Mouse (Mus musculus) heart, embryonic 15.5 days (tissue): ENCODE data around the gene Adgrf1. TPM values are rescaled to one million over a fixed set of nuclear protein-coding genes. Genes with fewer than 3 reads are reported as not detected.
A peak's percentile ranks its signal among the peaks of the same experiment; 100 is the strongest.
"Not testable (repeated sequence)": the region's sequence is repeated elsewhere in the genome, so short reads cannot be mapped to it uniquely, and the experiment has no call there.

ENCODE experiments used
- ATAC-seq: fragments of 200-750 bp; cut with Nextera tagmentation; replicated peaks from 2 replicates; pipeline ENCODE4 v1.8.0; 2017; ENCODE audit warnings: low read depth, moderate TSS enrichment; ENCODE audit not compliant: insufficient number of reproducible peaks, insufficient read depth, low FRiP score
- H3K27ac ChIP-seq: fragments of 300-500 bp; sonication (generic); 2 replicates; pipeline ENCODE4 v1.5.1; 2015; ENCODE audit warnings: mild to moderate bottlenecking, inconsistent platforms
- H3K27me3 ChIP-seq: fragments of 300-500 bp; sonication (generic); 2 replicates; pipeline ENCODE4 v1.6.1; 2015; ENCODE audit warnings: inconsistent platforms
- H3K36me3 ChIP-seq: fragments of 300-500 bp; sonication (generic); 2 replicates; pipeline ENCODE4 v1.6.1; 2015; ENCODE audit warnings: mild to moderate bottlenecking, inconsistent platforms
- H3K4me1 ChIP-seq: fragments of 300-500 bp; sonication (generic); replicated peaks from 2 replicates; pipeline ENCODE4 v1.6.1; 2015; ENCODE audit warnings: inconsistent platforms
- H3K4me2 ChIP-seq: fragments of 300-500 bp; sonication (generic); 2 replicates; pipeline ENCODE4 v1.6.1; 2015; ENCODE audit warnings: inconsistent platforms, mild to moderate bottlenecking, moderate library complexity
- H3K4me3 ChIP-seq: fragments of 300-500 bp; sonication (generic); 2 replicates; pipeline ENCODE4 v1.5.1; 2015; ENCODE audit warnings: mild to moderate bottlenecking, inconsistent platforms
- H3K9ac ChIP-seq: fragments of 300-500 bp; sonication (generic); 2 replicates; pipeline ENCODE4 v1.6.1; 2015; ENCODE audit warnings: mild to moderate bottlenecking, inconsistent platforms
- H3K9me3 ChIP-seq: fragments of 300-500 bp; sonication (generic); replicated peaks from 2 replicates; pipeline ENCODE4 v1.6.1; 2016; ENCODE audit warnings: inconsistent platforms
- WGBS: fragments of 180-500 bp; shearing (Covaris S2); methylation state at CpG from one replicate; pipeline ENCODE4 v1.1.7; 2015; ENCODE audit warnings: mixed read lengths; 5-methylcytosine and 5-hydroxymethylcytosine counted together
- polyA plus RNA-seq: library from polyadenylated mRNA; unstranded; fragments of >200 nt; fragmentation: Nextera tagmentation; extraction: Ambion mirVana; gene quantifications from 2 replicates; pipeline ENCODE4 v1.2.1, GENCODE M21; 2015

Gene Adgrf1
- polyA plus RNA-seq, 1 experiment from 2014 or later = not detected

- Histone ChIP-seq H3K27me3 (no peaks in the 10 kb centered on the region), H3K36me3 (no peaks in the 10 kb centered on the region), H3K9me3 (no peaks in the 10 kb centered on the region), H3K4me2 (no peak overlapping the region), H3K9ac (no peak overlapping the region), H3K27ac (no peak overlapping the region), H3K4me3 (no peak overlapping the region), H3K4me1 (peaks cover 24% of the 10 kb centered on the region)
- no peak for ATAC-seq
- WGBS = 44% methylated on average over 7 of the region's 7 CpGs
These were observed 59.6 kb downstream of the Adgrf1 start for GRCm38 (mm10) chr17:43329761-43330183.

- H3K27me3 ChIP-seq = no peaks in the 10 kb centered on the region
- H3K4me3 ChIP-seq = no peak overlapping the region
- peaks cover 10% of the 10 kb centered on the region for H3K4me1 ChIP-seq
- H3K4me2 ChIP-seq = no peak overlapping the region
- no peak for ATAC-seq
- no peak overlapping the region for H3K27ac ChIP-seq
- no peaks in the 10 kb centered on the region for H3K9me3 ChIP-seq
- WGBS = 55% methylated on average over 5 of the region's 5 CpGs
- no peaks in the 10 kb centered on the region for H3K36me3 ChIP-seq
- no peak overlapping the region for H3K9ac ChIP-seq
These were observed 62.6 kb downstream of the Adgrf1 start for GRCm38 (mm10) chr17:43332686-43333085.

GRCm38 (mm10) chr17:43334074-43334473 is 63.9 kb downstream of the Adgrf1 start:
- 0 out of 2 replicates have a peak, but pooled peaks have one; percentile 23 for ATAC-seq
- Histone ChIP-seq H3K4me3 (no peak overlapping the region), H3K9ac (no peak overlapping the region), H3K4me2 (no peak overlapping the region), H3K27ac (0 out of 2 replicates have a peak overlapping the region, but pooled peaks have one; percentile 18), H3K9me3 (no peaks in the 10 kb centered on the region), H3K4me1 (peaks cover 6% of the 10 kb centered on the region), H3K36me3 (no peaks in the 10 kb centered on the region), H3K27me3 (no peaks in the 10 kb centered on the region)
- 58% methylated on average over 9 of the region's 9 CpGs for WGBS

- H3K27me3 ChIP-seq = no peaks in the 10 kb centered on the region
- no peaks in the 10 kb centered on the region for H3K9me3 ChIP-seq
- H3K9ac ChIP-seq = no peak overlapping the region
- H3K4me1 ChIP-seq = no peaks in the 10 kb centered on the region; the same call in 1 of the 2 replicates
- 76% methylated on average over 2 of the region's 2 CpGs for WGBS
- no peak for ATAC-seq
- no peak overlapping the region for H3K27ac ChIP-seq
- no peak overlapping the region for H3K4me2 ChIP-seq
- no peak overlapping the region for H3K4me3 ChIP-seq
- no peaks in the 10 kb centered on the region for H3K36me3 ChIP-seq
These were observed 67.5 kb downstream of the Adgrf1 start for GRCm38 (mm10) chr17:43337643-43338042.

- Histone ChIP-seq H3K4me3 (no peak overlapping the region), H3K36me3 (no peaks in the 10 kb centered on the region), H3K4me2 (no peak overlapping the region), H3K9me3 (no peaks in the 10 kb centered on the region), H3K9ac (no peak overlapping the region), H3K4me1 (no peaks in the 10 kb centered on the region), H3K27ac (no peak overlapping the region), H3K27me3 (no peaks in the 10 kb centered on the region)
- no peak for ATAC-seq
- WGBS = 76% methylated on average over 3 of the region's 3 CpGs
These were observed 68.2 kb downstream of the Adgrf1 start for GRCm38 (mm10) chr17:43338279-43338678.

GRCm38 (mm10) chr17:43346499-43346898 is 76.4 kb downstream of the Adgrf1 start:
- H3K9me3 ChIP-seq, H3K4me1 ChIP-seq, H3K27me3 ChIP-seq, H3K4me3 ChIP-seq, H3K9ac ChIP-seq, ATAC-seq, H3K4me2 ChIP-seq, H3K36me3 ChIP-seq, H3K27ac ChIP-seq: not testable (repeated sequence)
- 91% methylated on average over 2 of the region's 2 CpGs for WGBS

- Histone ChIP-seq H3K36me3 (no peaks in the 10 kb centered on the region), H3K4me3 (no peak overlapping the region), H3K9ac (no peak overlapping the region), H3K27me3 (peaks cover 5% of the 10 kb centered on the region; the same call in 1 of the 2 replicates), H3K4me1 (peaks cover 24% of the 10 kb centered on the region), H3K4me2 (no peak overlapping the region), H3K27ac (no peak overlapping the region), H3K9me3 (no peaks in the 10 kb centered on the region)
- 27% methylated on average over 9 of the region's 9 CpGs for WGBS
- no peak for ATAC-seq
These were observed 87.9 kb downstream of the Adgrf1 start for GRCm38 (mm10) chr17:43357902-43358539.

- no peaks in the 10 kb centered on the region for H3K9me3 ChIP-seq
- H3K4me3 ChIP-seq = peak within 1 kb of the TSS; percentile 43
- WGBS = 30% methylated on average over 16 of the region's 16 CpGs
- H3K9ac ChIP-seq = peak within 1 kb of the TSS; percentile 38
- ATAC-seq = 0 out of 2 replicates have a peak, but pooled peaks have one; percentile 49
- H3K27me3 ChIP-seq = peaks cover 5% of the 10 kb centered on the region; the same call in 1 of the 2 replicates
- H3K4me1 ChIP-seq = peaks cover 27% of the 10 kb centered on the region
- peak within 1 kb of the TSS; percentile 72 for H3K27ac ChIP-seq
- no peaks in the 10 kb centered on the region for H3K36me3 ChIP-seq
- H3K4me2 ChIP-seq = peak within 1 kb of the TSS; percentile 49
These were observed 89.9 kb downstream of the Adgrf1 start, which contains the start of gene Adgrf5 for GRCm38 (mm10) chr17:43359826-43360619. Gene Adgrf5 (plus strand): TSS chr17:43360451.

- H3K36me3 ChIP-seq = no peaks in the 10 kb centered on the region
- no peak for ATAC-seq
- peak overlapping the region; percentile 43 for H3K4me3 ChIP-seq
- 66% methylated on average over 11 of the region's 11 CpGs for WGBS
- peaks cover 5% of the 10 kb centered on the region; the same call in 1 of the 2 replicates for H3K27me3 ChIP-seq
- H3K9ac ChIP-seq = no peak overlapping the region
- H3K27ac ChIP-seq = peak overlapping the region; percentile 72
- peak overlapping the region; percentile 49; the same call in 1 of the 2 replicates for H3K4me2 ChIP-seq
- no peaks in the 10 kb centered on the region for H3K9me3 ChIP-seq
- H3K4me1 ChIP-seq = peaks cover 27% of the 10 kb centered on the region
These were observed 90.9 kb downstream of the Adgrf1 start for GRCm38 (mm10) chr17:43361021-43361420.

GRCm38 (mm10) chr17:43362362-43362761 is 92.2 kb downstream of the Adgrf1 start:
- Histone ChIP-seq H3K27me3 (peaks cover 5% of the 10 kb centered on the region; the same call in 1 of the 2 replicates), H3K4me1 (peaks cover 27% of the 10 kb centered on the region), H3K9ac (no peak overlapping the region), H3K36me3 (no peaks in the 10 kb centered on the region), H3K4me3 (peak overlapping the region; percentile 29), H3K4me2 (peak overlapping the region; percentile 49), H3K27ac (peak overlapping the region; percentile 31), H3K9me3 (no peaks in the 10 kb centered on the region)
- ATAC-seq = peak; percentile 72
- WGBS = 16% methylated on average over 11 of the region's 11 CpGs

- H3K9me3 ChIP-seq = no peaks in the 10 kb centered on the region
- WGBS = 55% methylated on average over 6 of the region's 6 CpGs
- peak overlapping the region; percentile 49 for H3K4me2 ChIP-seq
- H3K9ac ChIP-seq = no peak overlapping the region
- H3K27me3 ChIP-seq = peaks cover 5% of the 10 kb centered on the region; the same call in 1 of the 2 replicates
- no peak for ATAC-seq
- peaks cover 28% of the 10 kb centered on the region for H3K4me1 ChIP-seq
- peak overlapping the region; percentile 29 for H3K4me3 ChIP-seq
- no peaks in the 10 kb centered on the region for H3K36me3 ChIP-seq
- peak overlapping the region; percentile 31 for H3K27ac ChIP-seq
These were observed 92.8 kb downstream of the Adgrf1 start for GRCm38 (mm10) chr17:43362881-43363280.
